Mouse (Mus musculus) heart, embryonic 14.5 days (tissue): ENCODE measurements around the gene 0610040J01Rik. TPM values are rescaled to one million over a fixed set of nuclear protein-coding genes. Genes with fewer than 3 reads are reported as not detected.

ENCODE experiments used
- ATAC-seq: fragments of 200-750 bp; cut with Nextera tagmentation; 2 replicates; pipeline ENCODE4 v1.8.0; 2017; ENCODE audit warnings: low read depth, moderate TSS enrichment; ENCODE audit not compliant: insufficient number of reproducible peaks, insufficient read depth, low FRiP score
- H3K27ac ChIP-seq, 2 experiments: fragments of 200-500 bp in 1 of 2; fragments of 300-500 bp in 1 of 2; sonication (generic) in 1 of 2; replicated peaks in 1 of 2; 2 replicates each; pipeline ENCODE4 v1.5.1; 2012 to 2014; ENCODE audit warnings: low read depth in 2 of 2, low read length in 2 of 2, control low read depth in 1 of 2, mild to moderate bottlenecking in 1 of 2, mixed read lengths in 1 of 2; ENCODE audit not compliant: control insufficient read depth in 1 of 2, insufficient read depth in 1 of 2
- H3K27me3 ChIP-seq: fragments of 300-500 bp; sonication (generic); 2 replicates; pipeline ENCODE4 v1.6.1; 2014; ENCODE audit warnings: mild to moderate bottlenecking, low read length, control low read depth; ENCODE audit not compliant: control insufficient read depth, insufficient read depth
- H3K36me3 ChIP-seq: fragments of 300-500 bp; sonication (generic); 2 replicates; pipeline ENCODE4 v1.6.1; 2014; ENCODE audit warnings: mild to moderate bottlenecking, control low read depth, low read length, mixed read lengths; ENCODE audit not compliant: control insufficient read depth, insufficient read depth
- H3K4me1 ChIP-seq, 2 experiments: fragments of 200-500 bp in 1 of 2; fragments of 300-500 bp in 1 of 2; sonication (generic) in 1 of 2; 2 replicates each; pipeline ENCODE4 v1.6.1; 2012 to 2014; ENCODE audit warnings: low read length in 2 of 2, control low read depth in 1 of 2, mixed read lengths in 1 of 2; ENCODE audit not compliant: control insufficient read depth in 2 of 2, insufficient read depth in 2 of 2
- H3K4me2 ChIP-seq: fragments of 300-500 bp; sonication (generic); 2 replicates; pipeline ENCODE4 v1.6.1; 2014; ENCODE audit warnings: mild to moderate bottlenecking, low read length
- H3K4me3 ChIP-seq, 2 experiments: fragments of 200-500 bp in 1 of 2; fragments of 300-500 bp in 1 of 2; sonication (generic) in 1 of 2; 2 replicates each; pipeline ENCODE4 v1.5.1; 2012 to 2014; ENCODE audit warnings: low read length in 2 of 2, mild to moderate bottlenecking in 2 of 2, control low read depth in 1 of 2, low read depth in 1 of 2, moderate library complexity in 1 of 2; ENCODE audit not compliant: control insufficient read depth in 1 of 2, insufficient read depth in 1 of 2
- H3K9ac ChIP-seq: fragments of 300-500 bp; sonication (generic); 2 replicates; pipeline ENCODE4 v1.6.1; 2014; ENCODE audit warnings: mild to moderate bottlenecking, low read length
- H3K9me3 ChIP-seq: fragments of 300-500 bp; sonication (generic); 2 replicates; pipeline ENCODE4 v1.6.1; 2016; ENCODE audit warnings: low read length, control low read depth; ENCODE audit not compliant: control insufficient read depth
- WGBS: fragments of 180-500 bp; shearing (Covaris S2); extraction: QIAGEN DNeasy Blood & Tissue Kit; methylation state at CpG from one replicate; pipeline ENCODE4 v1.1.7; 2014; 5-methylcytosine and 5-hydroxymethylcytosine counted together
- polyA plus RNA-seq: library from polyadenylated mRNA; unstranded; fragments of >200 nt; fragmentation: Nextera tagmentation; extraction: Ambion mirVana; gene quantifications from 2 replicates; pipeline ENCODE4 v1.2.1, GENCODE M21; 2014

The 0610040J01Rik gene
- polyA plus RNA-seq, 1 experiment from 2014 or later = 0.63 TPM

- no peaks in the 10 kb centered on the region for H3K9me3 ChIP-seq
- H3K36me3 ChIP-seq = no peaks in the 10 kb centered on the region
- H3K27ac ChIP-seq = no peak overlapping the region
- H3K27me3 ChIP-seq = no peaks in the 10 kb centered on the region
- ATAC-seq = no peak
- H3K4me1 ChIP-seq = no peaks in the 10 kb centered on the region
- H3K4me3 ChIP-seq = no peak overlapping the region
- WGBS = 71% methylated on average over 8 of the region's 8 CpGs
- H3K4me2 ChIP-seq = no peak overlapping the region
- H3K9ac ChIP-seq = no peak overlapping the region
Observed at GRCm38 (mm10) chr5:63858901-63859300, 46.7 kb downstream of the 0610040J01Rik start.

DNA sequence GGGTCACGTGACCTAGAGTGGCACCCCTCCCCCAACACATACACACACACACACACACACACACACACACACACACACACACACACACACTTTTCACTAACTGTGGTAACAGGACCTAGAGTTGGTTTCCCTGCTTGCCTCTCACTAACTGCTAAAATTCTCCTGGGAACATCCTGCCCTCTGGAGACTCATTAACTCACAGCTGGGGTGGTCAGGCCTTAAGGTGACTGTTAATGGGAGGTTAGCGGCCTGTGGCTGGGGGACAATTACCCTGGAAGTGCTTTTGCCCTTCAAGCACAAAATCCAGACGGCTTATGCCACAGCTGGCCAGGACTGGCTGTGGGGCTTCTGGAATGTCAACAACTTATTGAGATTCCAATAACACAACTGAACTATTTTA is 55.3 kb downstream of the 0610040J01Rik start:
- 45% methylated on average over 3 of the region's 3 CpGs for WGBS
- H3K27ac ChIP-seq = no peak overlapping the region

GRCm38 (mm10) chr5:63872176-63872932 is 60.2 kb downstream of the 0610040J01Rik start:
- Histone ChIP-seq H3K9me3 (no peaks in the 10 kb centered on the region), H3K36me3 (no peaks in the 10 kb centered on the region), H3K4me2 (no peak overlapping the region), H3K4me1 (peaks cover 0 to 5% of the 10 kb centered on the region in 2 experiments; a peak in 1 of 4 replicates), H3K27ac (no peak overlapping the region), H3K4me3 (no peak overlapping the region), H3K27me3 (no peaks in the 10 kb centered on the region), H3K9ac (no peak overlapping the region)
- ATAC-seq = no peak
- WGBS = 65% methylated on average over 17 of the region's 17 CpGs

More for the DNA sequence above, 55.3 kb downstream of the 0610040J01Rik start:
- Histone ChIP-seq H3K4me1 (no peaks in the 10 kb centered on the region), H3K4me3 (no peak overlapping the region), H3K9me3 (no peaks in the 10 kb centered on the region), H3K27me3 (no peaks in the 10 kb centered on the region), H3K9ac (no peak overlapping the region), H3K36me3 (no peaks in the 10 kb centered on the region), H3K4me2 (no peak overlapping the region)
- no peak for ATAC-seq

GRCm38 (mm10) chr5:63874880-63875279 is 62.7 kb downstream of the 0610040J01Rik start:
- no peaks in the 10 kb centered on the region for H3K9me3 ChIP-seq
- H3K9ac ChIP-seq = no peak overlapping the region
- H3K27ac ChIP-seq = no peak overlapping the region
- peaks cover 0 to 5% of the 10 kb centered on the region in 2 experiments; a peak in 1 of 4 replicates for H3K4me1 ChIP-seq
- no peak for ATAC-seq
- H3K4me3 ChIP-seq = no peak overlapping the region
- H3K4me2 ChIP-seq = no peak overlapping the region
- H3K27me3 ChIP-seq = no peaks in the 10 kb centered on the region
- WGBS = 63% methylated on average over 16 of the region's 16 CpGs
- no peaks in the 10 kb centered on the region for H3K36me3 ChIP-seq

- peaks cover 0 to 5% of the 10 kb centered on the region in 2 experiments; a peak in 1 of 4 replicates for H3K4me1 ChIP-seq
- H3K36me3 ChIP-seq = no peaks in the 10 kb centered on the region
- ATAC-seq = no peak
- H3K27me3 ChIP-seq = no peaks in the 10 kb centered on the region
- no peak overlapping the region for H3K9ac ChIP-seq
- H3K9me3 ChIP-seq = no peaks in the 10 kb centered on the region
- no peak overlapping the region for H3K4me3 ChIP-seq
- 85% methylated on average over 4 of the region's 4 CpGs for WGBS
- no peak overlapping the region for H3K27ac ChIP-seq
- no peak overlapping the region for H3K4me2 ChIP-seq
Observed at GRCm38 (mm10) chr5:63876081-63876480, 63.9 kb downstream of the 0610040J01Rik start.

DNA sequence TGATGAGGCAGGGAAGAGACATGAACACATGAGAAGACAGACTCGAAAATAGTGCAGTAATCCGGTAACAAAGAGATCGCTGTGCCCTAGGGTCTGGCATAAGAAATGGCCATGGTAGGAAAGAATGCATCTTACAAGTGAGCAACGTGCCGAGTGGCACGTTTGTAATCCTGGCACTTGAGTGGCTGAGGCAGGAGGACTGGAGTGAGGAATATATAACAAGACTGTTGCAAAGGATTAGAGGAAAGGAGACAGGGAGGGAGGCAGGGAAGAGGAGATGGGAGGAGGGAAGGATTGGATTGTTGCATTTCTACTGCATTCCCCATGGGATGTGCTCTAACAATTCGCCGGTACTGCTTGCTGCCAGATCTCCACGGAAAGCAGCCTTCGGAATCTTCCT is 66.9 kb downstream of the 0610040J01Rik start:
- Histone ChIP-seq H3K4me1 (peaks cover 0 to 2% of the 10 kb centered on the region in 2 experiments; a peak in 1 of 4 replicates), H3K9me3 (no peaks in the 10 kb centered on the region), H3K27ac (no peak overlapping the region), H3K9ac (no peak overlapping the region), H3K27me3 (no peaks in the 10 kb centered on the region), H3K4me2 (no peak overlapping the region), H3K4me3 (no peak overlapping the region), H3K36me3 (no peaks in the 10 kb centered on the region)
- 69% methylated on average over 10 of the region's 10 CpGs for WGBS
- ATAC-seq = no peak

DNA sequence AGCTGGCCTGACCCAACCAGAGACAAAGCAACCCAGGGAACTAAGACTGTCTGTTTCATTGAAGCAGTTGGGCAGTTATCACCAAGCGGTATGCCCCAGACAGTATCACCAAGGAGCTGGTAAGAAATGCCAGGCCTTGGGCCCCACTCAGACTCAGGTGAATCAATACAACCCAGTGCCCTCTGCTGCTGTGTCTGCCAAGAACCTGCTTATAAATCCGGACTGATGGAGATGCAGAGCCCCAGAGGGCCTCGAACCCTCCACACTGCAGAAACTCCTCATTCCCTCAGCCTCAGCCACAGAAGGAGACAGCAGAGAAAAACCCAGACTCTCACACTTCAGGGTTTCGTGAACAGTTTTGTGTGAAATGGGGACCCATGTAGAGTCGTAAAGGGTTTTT is 74.1 kb downstream of the 0610040J01Rik start:
- WGBS = 80% methylated on average over 5 of the region's 5 CpGs
- Histone ChIP-seq H3K4me1 (no peaks in the 10 kb centered on the region), H3K9ac (no peak overlapping the region), H3K4me3 (no peak overlapping the region), H3K9me3 (no peaks in the 10 kb centered on the region), H3K4me2 (no peak overlapping the region), H3K27ac (no peak overlapping the region), H3K27me3 (no peaks in the 10 kb centered on the region), H3K36me3 (no peaks in the 10 kb centered on the region)
- ATAC-seq = no peak

GRCm38 (mm10) chr5:63886709-63887108 is 74.5 kb downstream of the 0610040J01Rik start:
- no peak overlapping the region for H3K4me3 ChIP-seq
- H3K27ac ChIP-seq = no peak overlapping the region
- H3K4me2 ChIP-seq = no peak overlapping the region
- H3K27me3 ChIP-seq = no peaks in the 10 kb centered on the region
- no peaks in the 10 kb centered on the region for H3K4me1 ChIP-seq
- no peak overlapping the region for H3K9ac ChIP-seq
- H3K9me3 ChIP-seq = no peaks in the 10 kb centered on the region
- no peaks in the 10 kb centered on the region for H3K36me3 ChIP-seq
- WGBS = 37% methylated on average over 6 of the region's 6 CpGs
- ATAC-seq = no peak
